Mouse (Mus musculus): Measurements from ENCODE around the gene Pax8.

- TF ChIP-seq POLR2A (IDR thresholded peaks at IDR 0.05; ENCODE audit: low read depth, low read length) (no peak), CTCF (IDR thresholded peaks at IDR 0.05; ENCODE audit: extremely low read depth, insufficient read depth, insufficient read length, insufficient replicate concordance) (no peak)
Observed at GRCm38 (mm10) chr2:24442303-24442925, 33.0 kb downstream of the Pax8 start.

Data from spleen, adult 2 months (tissue).